Mouse (Mus musculus): ENCODE data around the gene Ear14.

DNA sequence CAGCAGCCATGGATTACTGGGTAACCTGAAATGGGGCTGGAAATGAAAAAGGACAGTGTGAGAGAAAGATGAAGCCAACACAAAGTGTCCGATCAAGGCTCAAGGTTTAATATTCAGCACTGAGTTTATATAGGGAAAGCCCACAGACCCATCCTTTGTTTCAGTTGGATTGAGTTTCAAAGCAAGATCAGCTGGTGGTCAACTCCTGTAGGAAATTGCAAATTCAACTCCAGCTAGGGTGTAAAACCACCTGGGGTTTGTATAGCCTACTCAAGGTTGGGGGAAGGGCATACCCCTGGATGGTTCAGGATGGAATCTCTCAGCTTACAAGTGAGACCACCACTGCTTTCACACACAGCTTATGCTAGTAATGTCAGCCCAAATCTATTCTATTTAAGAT is 44.5 kb downstream of the Ear14 start:
- TF ChIP-seq CTCF (IDR thresholded peaks at IDR 0.05; ENCODE audit: low read depth) (no peak), EP300 (optimal IDR thresholded peaks at IDR 0.05) (no peak)

Measured in stomach, postnatal 0 days (tissue).